Mouse (Mus musculus): ENCODE measurements at regions not wholly inside any gene's neighbourhood (a gene's known extent, or its start where the extent isn't known, plus 50 kb on each side); places are given as distances from the start of the nearest gene placed in this dataset.

DNA sequence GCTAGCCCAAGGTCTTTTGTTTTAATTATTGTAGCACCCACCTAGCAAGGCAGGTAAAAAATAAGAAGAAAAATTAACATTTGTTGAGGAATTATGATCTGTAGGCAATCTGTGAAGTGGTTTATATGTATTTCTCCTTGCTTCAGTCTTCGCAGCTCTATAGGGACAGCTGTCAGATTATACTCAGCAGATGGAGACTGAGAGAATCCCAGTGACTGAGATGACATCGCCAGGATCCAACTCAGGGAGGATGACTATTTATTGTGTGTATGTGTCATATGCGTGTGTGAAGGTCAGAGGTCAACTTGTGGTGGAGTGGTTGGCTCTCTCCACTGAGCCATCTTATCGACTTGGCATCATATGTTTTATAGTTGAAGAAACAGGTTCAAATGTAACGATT lies 362.0 kb upstream of the Chd6 start:
- Histone ChIP-seq H3K4me1 (no peaks in the 10 kb centered on the region), H3K27ac (no peak overlapping the region), H3K27me3 (0 out of 2 replicates have a peak, but pooled peaks cover 3% of the 10 kb centered on the region), H3K4me3 (no peak overlapping the region), H3K4me2 (no peak overlapping the region), H3K9ac (no peak overlapping the region), H3K36me3 (no peaks in the 10 kb centered on the region), H3K9me3 (no peaks in the 10 kb centered on the region)
- 85% methylated on average over 5 of the region's 5 CpGs for WGBS
- ATAC-seq (ENCODE audit: insufficient number of reproducible peaks, insufficient read depth, low FRiP score, low TSS enrichment, low read depth): no peak

DNA sequence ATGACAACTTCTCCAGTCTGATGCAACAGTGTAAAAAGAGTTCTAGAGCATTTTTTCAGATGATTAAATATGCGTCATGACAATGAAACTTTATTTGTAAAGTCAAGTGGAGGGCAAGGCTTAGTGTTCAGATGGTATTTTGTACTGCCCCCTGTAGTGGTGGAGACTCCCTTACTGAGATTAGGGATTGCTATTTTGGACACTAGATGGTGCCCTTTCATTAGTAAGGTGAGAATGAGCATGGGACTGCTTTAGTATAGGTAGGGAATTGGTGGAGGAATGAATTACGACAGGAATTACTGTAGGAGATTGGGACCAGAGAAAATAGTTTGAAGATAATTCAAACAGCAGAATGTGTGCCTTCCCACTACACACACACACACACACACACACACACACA lies 361.1 kb upstream of the Chd6 start:
- Histone ChIP-seq H3K4me1 (no peaks in the 10 kb centered on the region), H3K27ac (no peak overlapping the region), H3K27me3 (0 out of 2 replicates have a peak, but pooled peaks cover 3% of the 10 kb centered on the region), H3K9me3 (no peaks in the 10 kb centered on the region), H3K9ac (no peak overlapping the region), H3K4me2 (no peak overlapping the region), H3K4me3 (no peak overlapping the region), H3K36me3 (no peaks in the 10 kb centered on the region)
- ATAC-seq (ENCODE audit: insufficient number of reproducible peaks, insufficient read depth, low FRiP score, low TSS enrichment, low read depth): no peak
- 32% methylated on average over 2 of the region's 2 CpGs for WGBS

DNA sequence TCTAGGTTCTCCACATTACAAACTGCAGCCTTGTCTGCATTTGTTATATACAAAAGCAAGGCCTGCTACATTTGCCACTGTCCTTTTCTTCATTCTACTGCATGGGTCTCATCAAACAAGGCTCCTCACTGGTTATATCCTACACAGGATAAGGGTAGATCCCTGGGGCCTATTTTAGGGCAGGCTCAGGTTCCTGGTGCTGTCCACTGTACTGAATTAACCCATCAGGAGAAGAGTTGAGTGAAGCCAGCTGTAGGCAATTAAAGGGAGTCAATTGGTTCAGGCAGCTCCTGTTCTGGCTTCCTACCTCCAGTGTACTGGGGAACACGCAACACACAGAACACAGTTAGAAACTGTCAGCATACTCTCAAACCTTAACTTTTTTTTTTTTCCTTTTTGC lies 358.2 kb upstream of the Chd6 start:
- Histone ChIP-seq H3K27ac (no peak overlapping the region), H3K36me3 (no peaks in the 10 kb centered on the region), H3K27me3 (0 out of 2 replicates have a peak, but pooled peaks cover 3% of the 10 kb centered on the region), H3K9me3 (no peaks in the 10 kb centered on the region), H3K4me3 (no peak overlapping the region), H3K4me2 (no peak overlapping the region), H3K4me1 (no peaks in the 10 kb centered on the region), H3K9ac (no peak overlapping the region)
- 24% methylated on average over 1 of the region's 1 CpGs for WGBS
- no peak for ATAC-seq (ENCODE audit: insufficient number of reproducible peaks, insufficient read depth, low FRiP score, low TSS enrichment, low read depth)

DNA sequence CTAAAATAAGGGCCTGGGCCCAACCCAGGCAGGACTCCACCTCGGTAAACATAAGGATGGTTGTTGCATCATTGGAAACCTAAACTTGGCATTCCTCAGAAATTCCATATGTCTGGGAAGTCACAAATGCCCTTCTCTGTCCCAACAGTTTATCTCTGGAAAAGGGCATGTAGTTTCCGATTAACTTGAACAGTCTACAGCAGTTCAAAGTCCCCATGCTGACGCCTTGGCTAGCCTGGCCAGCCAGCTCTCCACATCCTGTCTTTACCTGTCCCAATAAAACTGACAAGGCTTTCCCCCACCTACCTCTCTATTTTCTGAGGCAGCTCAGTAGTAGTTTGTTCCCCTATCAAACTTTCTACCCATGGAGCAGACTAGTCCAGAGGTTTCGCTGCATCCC lies 351.7 kb upstream of the Chd6 start:
- 88% methylated on average over 4 of the region's 4 CpGs for WGBS
- H3K9me3 ChIP-seq: no peaks in the 10 kb centered on the region
- no peak overlapping the region for H3K27ac ChIP-seq
- H3K4me3 ChIP-seq: no peak overlapping the region
- no peaks in the 10 kb centered on the region for H3K4me1 ChIP-seq
- H3K36me3 ChIP-seq: no peaks in the 10 kb centered on the region
- H3K4me2 ChIP-seq: no peak overlapping the region
- no peak for ATAC-seq (ENCODE audit: insufficient number of reproducible peaks, insufficient read depth, low FRiP score, low TSS enrichment, low read depth)
- H3K9ac ChIP-seq: no peak overlapping the region
- H3K27me3 ChIP-seq: no peaks in the 10 kb centered on the region

DNA sequence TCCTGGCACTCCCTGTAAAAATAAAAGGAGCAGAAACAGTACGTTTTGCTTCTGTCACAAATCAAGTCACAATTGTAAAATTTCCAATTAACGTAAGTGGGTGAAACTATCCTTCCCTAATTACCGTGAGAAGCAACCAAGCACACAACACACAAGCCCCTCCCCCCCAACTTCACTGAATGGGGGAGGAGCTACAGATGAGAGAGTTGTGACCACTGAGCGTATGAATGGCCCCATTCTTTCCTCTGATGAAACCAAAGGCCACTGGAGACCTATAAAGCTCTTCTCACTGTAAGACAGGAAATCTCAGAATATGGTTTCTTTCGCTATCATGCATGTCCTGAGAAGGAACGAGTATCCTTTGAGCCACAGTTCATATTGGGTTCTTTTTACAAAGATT lies 345.6 kb upstream of the Chd6 start:
- no peaks in the 10 kb centered on the region for H3K36me3 ChIP-seq
- H3K27ac ChIP-seq: no peak overlapping the region
- H3K9ac ChIP-seq: no peak overlapping the region
- 42% methylated on average over 6 of the region's 6 CpGs for WGBS
- no peak overlapping the region for H3K4me2 ChIP-seq
- H3K4me3 ChIP-seq: no peak overlapping the region
- no peaks in the 10 kb centered on the region for H3K4me1 ChIP-seq
- no peak for ATAC-seq (ENCODE audit: insufficient number of reproducible peaks, insufficient read depth, low FRiP score, low TSS enrichment, low read depth)
- H3K9me3 ChIP-seq: no peaks in the 10 kb centered on the region
- no peaks in the 10 kb centered on the region for H3K27me3 ChIP-seq

DNA sequence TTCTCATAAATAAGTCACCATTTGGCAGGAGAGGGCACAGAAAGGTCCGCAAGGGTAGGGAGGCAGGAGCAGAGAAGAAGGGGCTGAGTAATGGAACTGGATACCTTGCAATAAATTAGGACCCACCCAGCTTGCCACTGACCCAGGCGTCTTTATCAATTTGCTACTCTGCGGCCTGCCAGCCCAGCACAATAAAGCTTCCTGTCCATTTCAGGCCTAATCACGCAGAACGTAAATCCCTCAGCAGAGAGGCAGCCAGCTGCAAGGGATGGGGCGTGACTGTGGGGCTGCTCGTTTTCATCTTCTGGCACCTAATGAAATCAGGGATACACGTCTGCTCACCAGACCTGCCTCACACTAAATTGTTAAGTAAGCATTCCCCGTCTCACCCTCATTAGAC lies 324.9 kb upstream of the Chd6 start:
- H3K4me3 ChIP-seq: no peak overlapping the region
- no peak overlapping the region for H3K9ac ChIP-seq
- 48% methylated on average over 9 of the region's 9 CpGs for WGBS
- H3K9me3 ChIP-seq: no peaks in the 10 kb centered on the region
- no peak for ATAC-seq (ENCODE audit: insufficient number of reproducible peaks, insufficient read depth, low FRiP score, low TSS enrichment, low read depth)
- H3K27ac ChIP-seq: no peak overlapping the region
- H3K4me2 ChIP-seq: no peak overlapping the region
- no peaks in the 10 kb centered on the region for H3K27me3 ChIP-seq
- no peaks in the 10 kb centered on the region for H3K36me3 ChIP-seq
- no peaks in the 10 kb centered on the region for H3K4me1 ChIP-seq

DNA sequence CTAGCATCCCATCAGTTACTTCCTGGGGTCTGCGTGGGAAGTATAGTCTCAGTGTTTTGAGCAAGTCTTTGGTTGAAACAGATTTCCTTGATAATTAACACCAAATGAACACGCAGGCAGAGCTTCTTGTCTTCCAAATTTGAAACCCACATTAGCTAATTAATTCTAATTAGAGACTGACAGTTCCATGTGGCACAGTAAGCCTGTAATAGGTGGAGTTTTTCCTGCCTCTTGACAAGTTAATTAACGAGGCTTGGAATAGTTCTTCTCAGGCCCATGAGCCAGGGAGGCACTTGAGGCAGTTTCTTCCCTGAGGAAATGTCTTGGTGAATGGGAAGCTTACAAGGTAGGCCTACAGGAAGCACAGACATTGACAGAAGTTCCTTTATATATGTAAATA lies 320.4 kb upstream of the Chd6 start:
- H3K9ac ChIP-seq: no peak overlapping the region
- no peaks in the 10 kb centered on the region for H3K27me3 ChIP-seq
- no peaks in the 10 kb centered on the region for H3K9me3 ChIP-seq
- H3K36me3 ChIP-seq: no peaks in the 10 kb centered on the region
- H3K4me1 ChIP-seq: no peaks in the 10 kb centered on the region
- H3K4me3 ChIP-seq: no peak overlapping the region
- H3K4me2 ChIP-seq: no peak overlapping the region
- no peak for ATAC-seq (ENCODE audit: insufficient number of reproducible peaks, insufficient read depth, low FRiP score, low TSS enrichment, low read depth)
- H3K27ac ChIP-seq: no peak overlapping the region
- 47% methylated on average over 3 of the region's 3 CpGs for WGBS

DNA sequence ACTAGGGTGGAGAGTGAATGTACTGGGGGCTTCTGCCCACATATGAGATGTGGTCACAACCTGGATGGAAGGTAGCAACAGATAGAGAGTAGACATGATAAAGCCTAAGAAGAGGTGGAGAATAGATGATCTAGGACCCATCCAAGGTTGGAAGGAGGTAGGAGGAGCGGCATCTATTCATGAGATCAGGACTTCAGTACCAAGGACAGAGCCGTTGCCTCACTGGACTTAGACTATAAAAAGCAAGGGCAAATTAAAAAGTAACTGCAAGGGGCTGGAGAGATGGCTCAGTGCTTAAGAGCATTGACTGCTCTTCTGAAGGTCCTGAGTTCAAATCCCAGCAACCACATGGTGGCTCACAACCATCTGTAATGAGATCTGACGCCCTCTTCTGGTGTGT lies 316.7 kb upstream of the Chd6 start:
- Histone ChIP-seq H3K27me3 (no peaks in the 10 kb centered on the region), H3K9me3 (no peaks in the 10 kb centered on the region), H3K36me3 (no peaks in the 10 kb centered on the region), H3K4me3 (no peak overlapping the region), H3K9ac (no peak overlapping the region), H3K27ac (no peak overlapping the region), H3K4me1 (no peaks in the 10 kb centered on the region), H3K4me2 (no peak overlapping the region)
- WGBS: 35% methylated on average over 3 of the region's 3 CpGs
- no peak for ATAC-seq (ENCODE audit: insufficient number of reproducible peaks, insufficient read depth, low FRiP score, low TSS enrichment, low read depth)

DNA sequence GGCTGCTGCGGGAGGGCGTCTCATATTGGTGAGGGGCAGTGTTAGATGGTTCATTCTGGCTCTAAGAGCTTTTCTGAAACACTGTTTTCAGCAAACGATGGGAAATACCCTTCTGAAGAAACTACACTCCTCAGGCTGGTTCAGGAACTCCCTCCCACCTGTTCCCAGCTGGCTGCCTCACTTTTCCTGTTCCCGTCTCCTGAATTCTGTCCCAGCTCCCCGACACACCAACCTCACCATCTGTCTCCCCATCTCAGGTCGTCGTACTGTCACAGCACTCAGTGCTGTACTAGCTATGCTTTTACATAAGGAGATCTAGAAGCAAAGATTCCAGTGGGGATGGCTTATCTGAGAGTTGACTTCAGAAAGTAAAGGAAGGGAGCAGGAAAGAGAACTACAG lies 309.2 kb upstream of the Chd6 start:
- H3K4me3 ChIP-seq: no peak overlapping the region
- no peak overlapping the region for H3K27ac ChIP-seq
- ATAC-seq (ENCODE audit: insufficient number of reproducible peaks, insufficient read depth, low FRiP score, low TSS enrichment, low read depth): no peak
- H3K9me3 ChIP-seq: no peaks in the 10 kb centered on the region
- H3K4me1 ChIP-seq: no peaks in the 10 kb centered on the region
- 84% methylated on average over 7 of the region's 7 CpGs for WGBS
- H3K27me3 ChIP-seq: no peaks in the 10 kb centered on the region
- no peak overlapping the region for H3K9ac ChIP-seq
- no peaks in the 10 kb centered on the region for H3K36me3 ChIP-seq
- no peak overlapping the region for H3K4me2 ChIP-seq

DNA sequence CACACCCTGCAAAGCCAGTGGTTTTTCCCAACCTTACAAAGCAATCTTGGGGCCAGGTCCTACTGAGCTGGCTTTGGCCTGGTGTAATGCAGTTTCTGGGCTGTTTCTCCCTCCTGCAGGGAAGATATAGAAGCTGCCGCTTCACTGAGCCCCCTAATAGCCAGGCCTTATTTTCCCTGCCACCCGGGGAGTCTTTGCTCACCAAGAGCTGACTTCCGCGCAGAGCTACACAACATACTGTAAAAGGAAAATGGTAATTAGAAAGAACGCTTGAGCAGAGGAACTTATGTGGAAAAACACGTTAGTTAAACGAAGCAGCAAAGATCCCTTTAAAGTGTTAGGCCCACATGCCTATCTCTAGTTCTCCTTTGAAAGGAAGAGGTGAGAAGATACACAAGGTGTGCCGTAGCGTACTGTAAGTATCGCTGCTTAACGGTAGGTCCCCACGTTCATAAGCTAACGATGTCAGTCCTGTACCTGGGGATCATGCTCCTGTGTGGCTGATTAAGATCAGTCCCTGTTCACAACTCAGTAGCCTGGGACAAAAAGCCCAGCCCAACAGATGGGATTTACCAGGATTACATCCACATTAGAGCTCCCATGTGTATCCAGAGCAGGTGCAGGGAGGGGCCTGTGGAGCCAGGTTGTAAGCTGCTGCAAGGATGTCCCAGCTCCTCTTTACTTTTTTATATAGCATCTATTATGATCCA lies 307.5 kb upstream of the Chd6 start:
- Histone ChIP-seq H3K27ac (no peak overlapping the region), H3K4me3 (no peak overlapping the region), H3K4me1 (no peaks in the 10 kb centered on the region), H3K36me3 (no peaks in the 10 kb centered on the region), H3K27me3 (no peaks in the 10 kb centered on the region), H3K9me3 (no peaks in the 10 kb centered on the region), H3K9ac (no peak overlapping the region), H3K4me2 (no peak overlapping the region)
- WGBS: 62% methylated on average over 13 of the region's 13 CpGs
- ATAC-seq (ENCODE audit: insufficient number of reproducible peaks, insufficient read depth, low FRiP score, low TSS enrichment, low read depth): no peak

DNA sequence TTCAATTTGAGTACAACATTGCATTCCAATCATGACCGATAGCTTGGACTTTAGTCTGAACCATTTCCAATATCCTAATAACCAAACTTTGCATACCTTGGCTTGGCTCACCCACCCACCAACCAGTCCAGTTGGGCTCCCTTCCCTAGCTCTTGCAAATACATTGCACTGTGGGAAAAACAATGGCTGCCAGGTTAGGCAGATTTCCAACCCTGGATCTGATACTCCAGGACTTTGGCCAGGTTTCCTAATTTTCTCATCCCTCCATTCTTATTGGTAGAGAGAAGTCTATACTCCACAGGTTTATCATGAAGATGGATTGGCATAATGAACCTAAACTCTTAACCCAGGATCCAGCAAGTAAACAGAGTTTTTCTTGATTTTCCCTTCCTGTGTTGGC lies 299.4 kb upstream of the Chd6 start:
- no peaks in the 10 kb centered on the region for H3K27me3 ChIP-seq
- ATAC-seq (ENCODE audit: insufficient number of reproducible peaks, insufficient read depth, low FRiP score, low TSS enrichment, low read depth): no peak

DNA sequence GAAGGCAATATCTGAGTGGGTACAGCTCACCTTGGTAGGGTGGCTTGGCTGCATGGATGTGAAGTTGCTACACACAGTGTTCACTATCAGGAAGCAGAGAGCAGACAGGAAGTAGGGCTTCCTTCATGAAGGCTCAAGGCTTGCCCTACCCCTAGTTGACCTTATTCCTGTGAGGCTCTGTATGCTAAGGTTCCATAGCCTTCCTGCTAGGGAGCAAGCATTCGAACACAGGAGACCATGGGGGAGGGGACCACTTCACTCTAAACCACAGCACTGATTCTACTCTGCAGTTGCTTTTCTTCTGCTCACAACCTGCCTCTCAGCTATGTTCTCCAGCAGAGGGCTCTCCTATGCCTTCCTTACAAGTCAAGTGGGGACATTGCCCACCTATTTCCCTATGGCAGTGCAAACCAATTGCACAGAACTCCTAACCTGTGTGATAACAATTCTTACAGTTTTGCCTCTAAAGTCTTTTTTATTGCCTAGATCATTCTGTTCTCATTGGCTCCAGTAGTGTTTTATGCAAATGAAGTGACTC lies 297.0 kb upstream of the Chd6 start:
- 38% methylated on average over 1 of the region's 1 CpGs for WGBS
- no peak for ATAC-seq (ENCODE audit: insufficient number of reproducible peaks, insufficient read depth, low FRiP score, low TSS enrichment, low read depth)
- H3K9ac ChIP-seq: no peak overlapping the region
- H3K9me3 ChIP-seq: no peaks in the 10 kb centered on the region
- no peaks in the 10 kb centered on the region for H3K36me3 ChIP-seq
- H3K4me2 ChIP-seq: no peak overlapping the region
- no peak overlapping the region for H3K4me3 ChIP-seq
- H3K27me3 ChIP-seq: no peaks in the 10 kb centered on the region
- H3K4me1 ChIP-seq: no peaks in the 10 kb centered on the region
- no peak overlapping the region for H3K27ac ChIP-seq

More for the DNA sequence above, 299.4 kb upstream of the Chd6 start:
- no peaks in the 10 kb centered on the region for H3K4me1 ChIP-seq
- no peak overlapping the region for H3K9ac ChIP-seq
- no peaks in the 10 kb centered on the region for H3K36me3 ChIP-seq
- WGBS: 92% methylated on average over 1 of the region's 1 CpGs
- H3K4me2 ChIP-seq: no peak overlapping the region
- no peaks in the 10 kb centered on the region for H3K9me3 ChIP-seq
- no peak overlapping the region for H3K4me3 ChIP-seq
- no peak overlapping the region for H3K27ac ChIP-seq

All from embryonic facial prominence, embryonic 13.5 days (tissue).